8 mouse cellular contexts compared by ENCODE assay signal in genomic region chr9:120502013-120502412, GRCm38 (mm10). TPM values are rescaled to one million over a fixed set of nuclear protein-coding genes. Genes with fewer than 3 reads are reported as not detected.
A peak's percentile ranks its signal among the peaks of the same experiment; 100 is the strongest.
DNase-seq lines count a peak whose midpoint lies in the region; ATAC-seq lines count a peak whose summit lies in the region.

No protein-coding gene starts in this region.

- no peak overlapping the region for H3K4me3 ChIP-seq in heart, embryonic 11.5 days (ENCODE audit: low read depth, low read length)
- H3K4me3 ChIP-seq in liver, embryonic 13.5 days (replicated peaks), result no peak overlapping the region
- H3K4me3 ChIP-seq in neural tube, embryonic 11.5 days (ENCODE audit: low read depth, low read length), result no peak overlapping the region

- 13% methylated on average over 8 of the region's 8 CpGs for WGBS in heart, embryonic 11.5 days (ENCODE audit: insufficient replicate concordance)
- WGBS in liver, embryonic 13.5 days (ENCODE audit: insufficient replicate concordance), result 9% methylated on average over 8 of the region's 8 CpGs
- 9% methylated on average over 8 of the region's 8 CpGs for WGBS in neural tube, embryonic 11.5 days

- no peak overlapping the region for H3K9ac ChIP-seq in heart, embryonic 11.5 days (ENCODE audit: low read depth, low read length)
- H3K9ac ChIP-seq in liver, embryonic 13.5 days, result no peak overlapping the region
- no peak overlapping the region for H3K9ac ChIP-seq in neural tube, embryonic 11.5 days (ENCODE audit: low read length)

- peak; percentile 92 for DNase-seq in CD4-positive, CD25-positive, alpha-beta regulatory T cell, adult 2 months (ENCODE audit: low read depth, low spot score)
- DNase-seq in adipocyte (ENCODE audit: low spot score), result peak; percentile 82
- DNase-seq in embryo, embryonic 10.5 days (ENCODE audit: low spot score), result peak; percentile 95
- DNase-seq in kidney, postnatal 14 days, result peak; percentile 81
- DNase-seq in liver, embryonic 13.5 days, result peak; percentile 55
- DNase-seq in neural tube, embryonic 11.5 days (ENCODE audit: low spot score), result peak; percentile 84
- peak; percentile 53 for DNase-seq in testis, postnatal 14 days (ENCODE audit: low spot score)

- H3K9me3 ChIP-seq in heart, embryonic 11.5 days (replicated peaks; ENCODE audit: control insufficient read depth, low read length), result peaks cover 4% of the 10 kb centered on the region; the same call in 1 of the 2 replicates
- H3K9me3 ChIP-seq in liver, embryonic 13.5 days (replicated peaks), result peaks cover 4% of the 10 kb centered on the region; the same call in 1 of the 2 replicates
- H3K9me3 ChIP-seq in neural tube, embryonic 11.5 days (ENCODE audit: control insufficient read depth, low read length), result peaks cover 3% of the 10 kb centered on the region; the same call in 1 of the 2 replicates

- no peaks in the 10 kb centered on the region for H3K4me1 ChIP-seq in heart, embryonic 11.5 days (ENCODE audit: control insufficient read depth, insufficient read depth, low read length)
- 0 out of 2 replicates have a peak, but pooled peaks cover 4% of the 10 kb centered on the region for H3K4me1 ChIP-seq in liver, embryonic 13.5 days (replicated peaks)
- no peaks in the 10 kb centered on the region for H3K4me1 ChIP-seq in neural tube, embryonic 11.5 days (ENCODE audit: control insufficient read depth, insufficient read depth, low read length)

- no peaks in the 10 kb centered on the region for H3K36me3 ChIP-seq in heart, embryonic 11.5 days (ENCODE audit: control insufficient read depth, insufficient read depth, low read length)
- H3K36me3 ChIP-seq in liver, embryonic 13.5 days, result no peaks in the 10 kb centered on the region
- peaks cover 2% of the 10 kb centered on the region; the same call in 1 of the 2 replicates for H3K36me3 ChIP-seq in neural tube, embryonic 11.5 days (ENCODE audit: control insufficient read depth, insufficient read depth, low read length)

- H3K27me3 ChIP-seq in heart, embryonic 11.5 days (ENCODE audit: control insufficient read depth, insufficient read depth, low read length), result no peaks in the 10 kb centered on the region
- H3K27me3 ChIP-seq in liver, embryonic 13.5 days, result 0 out of 2 replicates have a peak, but pooled peaks cover 3% of the 10 kb centered on the region
- no peaks in the 10 kb centered on the region for H3K27me3 ChIP-seq in neural tube, embryonic 11.5 days (ENCODE audit: control insufficient read depth, insufficient read depth, low read length)

- no peak for ATAC-seq in heart, embryonic 11.5 days (replicated peaks; ENCODE audit: insufficient number of reproducible peaks, low FRiP score, low TSS enrichment)
- no peak for ATAC-seq in liver, embryonic 13.5 days (ENCODE audit: low read depth)
- ATAC-seq in neural tube, embryonic 11.5 days (ENCODE audit: insufficient read depth, low FRiP score, low TSS enrichment), result no peak

- 0 out of 2 replicates have a peak overlapping the region, but pooled peaks have one; percentile 31 for H3K4me2 ChIP-seq in heart, embryonic 11.5 days
- H3K4me2 ChIP-seq in liver, embryonic 13.5 days, result no peak overlapping the region
- H3K4me2 ChIP-seq in neural tube, embryonic 11.5 days (ENCODE audit: low read depth), result no peak overlapping the region

- H3K27ac ChIP-seq in heart, embryonic 11.5 days (ENCODE audit: low read depth, low read length), result no peak overlapping the region
- H3K27ac ChIP-seq in liver, embryonic 13.5 days, result no peak overlapping the region
- no peak overlapping the region for H3K27ac ChIP-seq in neural tube, embryonic 11.5 days (ENCODE audit: low read depth, low read length)

RNA-seq across cellular contexts. Expression of gene Eif1b, which starts 10.0 kb away (rescaled TPM):
- polyA plus RNA-seq in heart, embryonic 11.5 days (2014; fragmentation: Nextera tagmentation; extraction: Ambion mirVana), result 156 and 157 TPM in 2 replicates
- polyA plus RNA-seq in liver, embryonic 13.5 days (2015; fragmentation: Nextera tagmentation; extraction: Ambion mirVana), result 101 and 115 TPM in 2 replicates
- 248 and 271 TPM in 2 replicates for polyA plus RNA-seq in neural tube, embryonic 11.5 days (2014; fragmentation: Nextera tagmentation; extraction: Ambion mirVana)

RNA-seq across cellular contexts. Expression of gene Entpd3, which starts 37.6 kb away (rescaled TPM):
- 0.20 and 0.66 TPM in 2 replicates for polyA plus RNA-seq in heart, embryonic 11.5 days (2014; fragmentation: Nextera tagmentation; extraction: Ambion mirVana)
- polyA plus RNA-seq in liver, embryonic 13.5 days (2015; fragmentation: Nextera tagmentation; extraction: Ambion mirVana), result 0.07 and 0.09 TPM in 2 replicates
- polyA plus RNA-seq in neural tube, embryonic 11.5 days (2014; fragmentation: Nextera tagmentation; extraction: Ambion mirVana), result 0.17 and 0.18 TPM in 2 replicates
